Mouse (Mus musculus): ENCODE results near the gene Dock9.

- TF ChIP-seq POLR2A (IDR thresholded peaks at IDR 0.05; ENCODE audit: extremely low read depth, insufficient read depth, low read length) (no peak), CTCF (IDR thresholded peaks at IDR 0.05; ENCODE audit: extremely low read depth, insufficient read depth, low read length) (no peak)
Observed at GRCm38 (mm10) chr14:121824322-121825103, 26.9 kb upstream of the Dock9 start.

Data from cortical plate, adult 2 months (tissue).